Mouse (Mus musculus) layer of hippocampus, adult 9-10 months (tissue): ENCODE data around the gene Pygm.

Source experiments
- DNase-seq: peaks from one replicate; pipeline ENCODE4 v3.0.0; 2022; ENCODE audit warnings: low spot score

Pygm gene

DNA sequence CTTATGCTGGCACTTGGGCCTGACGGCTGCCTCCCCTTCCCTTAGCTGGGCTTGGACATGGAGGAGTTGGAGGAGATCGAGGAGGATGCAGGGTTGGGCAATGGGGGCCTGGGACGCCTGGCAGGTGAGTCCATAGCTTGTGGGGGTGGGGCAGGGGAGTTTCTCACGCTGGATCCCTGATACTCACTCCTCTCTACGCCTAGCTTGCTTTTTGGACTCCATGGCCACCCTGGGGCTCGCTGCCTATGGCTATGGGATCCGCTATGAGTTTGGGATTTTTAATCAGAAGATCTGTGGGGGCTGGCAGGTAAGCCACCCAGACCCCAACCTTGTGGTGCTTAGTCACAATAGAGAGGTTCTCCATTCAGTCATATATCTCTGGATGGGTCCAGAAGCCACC lies 1.6 kb downstream of the Pygm start:
- DNase-seq = no peak

DNA sequence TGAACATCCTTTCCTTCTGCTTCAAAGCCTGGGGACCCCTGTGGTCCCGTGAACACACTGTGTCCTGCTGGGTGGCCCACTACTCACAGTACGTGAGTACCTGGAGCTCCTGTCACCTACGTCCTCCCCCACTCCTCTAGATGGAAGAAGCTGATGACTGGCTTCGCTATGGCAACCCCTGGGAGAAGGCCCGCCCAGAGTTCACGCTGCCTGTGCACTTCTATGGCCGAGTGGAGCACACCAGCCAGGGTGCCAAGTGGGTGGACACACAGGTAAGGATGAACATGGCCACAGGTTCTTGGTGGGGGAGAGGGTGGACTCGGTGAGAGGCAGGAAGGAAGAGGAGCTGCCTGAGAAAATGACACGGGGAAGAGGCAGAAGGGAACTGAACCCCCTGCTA lies 2.0 kb downstream of the Pygm start:
- no peak for DNase-seq

DNA sequence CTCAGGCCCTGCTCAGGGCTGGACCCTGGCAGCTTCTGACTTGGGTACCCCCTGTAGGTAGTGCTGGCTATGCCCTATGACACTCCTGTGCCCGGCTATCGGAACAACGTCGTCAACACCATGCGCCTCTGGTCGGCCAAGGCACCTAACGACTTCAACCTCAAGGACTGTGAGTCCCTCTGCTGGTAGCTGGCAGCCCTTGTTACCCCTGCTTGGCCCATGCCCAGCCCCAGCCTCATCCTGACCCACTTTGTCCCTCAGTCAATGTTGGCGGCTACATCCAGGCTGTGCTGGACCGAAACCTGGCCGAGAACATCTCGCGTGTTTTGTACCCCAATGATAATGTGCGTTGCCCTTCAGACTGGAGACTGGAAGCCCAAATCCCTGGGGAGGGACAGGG lies 3.8 kb downstream of the Pygm start:
- no peak for DNase-seq

DNA sequence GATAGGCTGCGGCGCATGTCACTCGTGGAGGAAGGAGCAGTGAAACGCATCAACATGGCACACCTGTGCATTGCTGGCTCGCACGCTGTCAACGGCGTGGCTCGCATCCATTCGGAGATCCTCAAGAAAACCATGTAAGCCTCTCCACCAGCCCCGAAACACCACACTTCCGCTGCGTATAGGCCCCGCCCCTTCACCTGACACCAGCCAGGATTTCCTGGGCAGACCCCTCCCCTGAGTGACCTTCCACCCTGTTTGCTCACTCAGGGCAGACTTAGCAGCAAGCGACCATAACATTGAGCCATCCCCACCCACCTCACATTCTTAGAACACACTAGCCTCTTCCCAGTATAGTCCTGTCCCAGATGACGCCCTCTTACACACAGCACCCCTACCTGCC lies 5.6 kb downstream of the Pygm start:
- DNase-seq = no peak

DNA sequence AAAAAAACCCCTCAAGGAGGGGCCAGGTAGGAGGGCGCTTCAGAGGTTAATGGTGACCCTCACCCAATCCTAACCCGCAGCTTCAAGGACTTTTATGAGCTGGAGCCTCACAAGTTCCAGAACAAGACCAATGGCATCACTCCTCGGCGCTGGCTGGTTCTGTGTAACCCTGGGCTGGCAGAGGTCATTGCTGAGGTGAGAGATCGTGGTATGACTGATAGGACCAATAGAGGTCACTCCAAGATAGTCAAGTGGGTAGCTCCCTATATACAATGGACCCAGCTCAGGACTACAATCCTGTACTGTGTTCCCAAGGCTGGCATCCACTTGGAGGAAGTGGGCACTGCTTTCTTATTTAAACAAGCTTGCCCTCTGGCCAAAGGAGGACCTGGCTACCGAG lies 6.1 kb downstream of the Pygm start:
- no peak for DNase-seq

DNA sequence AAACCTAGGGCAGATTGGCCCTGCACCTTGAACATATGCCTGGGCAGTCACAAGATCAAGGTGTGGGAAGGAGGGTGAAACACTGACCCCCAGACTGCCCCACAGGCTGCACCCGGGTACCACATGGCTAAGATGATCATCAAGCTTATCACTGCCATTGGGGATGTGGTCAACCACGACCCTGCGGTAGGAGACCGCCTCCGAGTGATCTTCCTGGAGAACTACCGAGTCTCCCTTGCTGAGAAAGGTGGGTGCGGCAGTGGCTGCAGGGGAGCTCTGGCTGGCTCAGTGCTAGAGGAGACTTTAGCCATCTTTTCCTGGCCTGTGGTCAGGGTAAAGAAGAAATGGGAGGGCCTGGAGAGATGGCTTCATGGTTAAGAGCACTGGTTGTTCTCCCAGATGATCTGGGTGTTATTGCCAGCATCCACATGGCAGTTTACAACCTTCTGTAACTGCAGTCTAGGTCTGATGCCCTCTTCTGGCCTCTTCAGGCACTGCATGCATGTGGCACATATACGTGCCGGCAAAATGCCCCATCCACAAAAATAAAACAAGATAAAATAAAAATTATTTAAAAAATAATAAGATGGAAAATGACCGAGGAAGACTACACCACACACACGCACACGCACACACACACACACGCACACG lies 8.7 kb downstream of the Pygm start:
- no peak for DNase-seq

DNA sequence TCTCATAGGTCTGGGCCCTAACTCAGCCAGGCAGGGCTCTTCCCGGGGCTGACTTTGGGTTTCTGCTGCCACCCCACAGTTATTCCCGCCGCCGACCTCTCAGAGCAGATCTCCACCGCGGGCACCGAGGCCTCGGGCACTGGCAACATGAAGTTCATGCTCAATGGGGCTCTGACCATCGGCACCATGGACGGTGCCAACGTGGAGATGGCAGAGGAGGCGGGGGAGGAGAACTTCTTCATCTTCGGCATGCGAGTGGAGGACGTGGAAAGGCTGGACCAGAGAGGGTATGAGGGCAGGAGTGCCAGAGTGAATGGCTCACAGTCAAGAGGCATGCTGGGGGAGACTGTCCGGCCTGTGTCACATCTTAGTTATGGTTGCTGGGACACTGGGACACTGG lies 9.4 kb downstream of the Pygm start:
- DNase-seq = no peak

DNA sequence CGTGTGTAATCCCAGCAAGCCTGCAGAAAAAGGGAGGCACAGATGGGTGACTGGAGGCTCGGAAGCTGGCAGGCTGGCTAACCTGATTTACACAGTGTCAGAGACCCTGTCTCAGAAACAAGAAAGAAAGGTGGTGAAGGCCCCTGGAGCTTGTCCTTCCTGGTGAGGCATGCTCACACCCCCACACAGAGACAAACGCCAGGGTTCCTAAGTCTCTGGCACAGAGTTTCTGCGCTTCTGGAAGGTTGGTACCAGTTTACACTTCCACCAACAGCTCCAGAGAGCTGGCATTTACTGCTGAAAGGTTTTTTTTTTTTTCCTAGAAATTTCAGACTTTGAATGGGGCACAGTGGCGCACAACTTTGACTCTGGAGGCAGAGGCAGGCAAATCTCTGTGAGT lies 12.0 kb downstream of the Pygm start:
- DNase-seq = no peak

DNA sequence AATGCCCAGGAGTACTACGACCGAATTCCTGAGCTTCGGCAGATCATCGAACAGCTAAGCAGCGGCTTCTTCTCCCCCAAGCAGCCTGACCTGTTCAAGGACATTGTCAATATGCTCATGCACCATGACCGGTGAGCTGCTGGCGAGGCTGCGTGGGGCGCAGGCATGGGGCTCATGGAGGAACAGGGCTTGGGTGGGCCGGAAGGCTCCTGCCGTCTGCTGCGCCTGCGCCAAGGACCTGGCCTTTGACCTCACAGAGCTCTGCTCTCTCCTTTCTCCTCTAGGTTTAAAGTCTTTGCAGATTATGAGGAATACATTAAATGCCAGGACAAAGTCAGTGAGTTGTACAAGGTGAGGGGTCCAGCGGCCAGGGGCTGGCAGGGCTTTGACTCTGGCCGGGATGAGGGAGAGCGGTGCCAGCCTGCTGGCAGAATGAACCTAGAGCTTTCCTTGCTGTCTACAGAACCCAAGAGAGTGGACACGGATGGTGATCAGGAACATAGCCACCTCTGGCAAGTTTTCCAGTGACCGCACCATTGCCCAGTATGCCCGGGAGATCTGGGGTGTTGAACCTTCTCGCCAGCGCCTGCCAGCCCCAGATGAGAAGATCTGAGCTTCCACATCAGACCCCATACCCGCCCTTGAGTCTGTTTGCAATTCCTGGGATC lies 13.5 kb downstream of the Pygm start:
- DNase-seq = no peak

DNA sequence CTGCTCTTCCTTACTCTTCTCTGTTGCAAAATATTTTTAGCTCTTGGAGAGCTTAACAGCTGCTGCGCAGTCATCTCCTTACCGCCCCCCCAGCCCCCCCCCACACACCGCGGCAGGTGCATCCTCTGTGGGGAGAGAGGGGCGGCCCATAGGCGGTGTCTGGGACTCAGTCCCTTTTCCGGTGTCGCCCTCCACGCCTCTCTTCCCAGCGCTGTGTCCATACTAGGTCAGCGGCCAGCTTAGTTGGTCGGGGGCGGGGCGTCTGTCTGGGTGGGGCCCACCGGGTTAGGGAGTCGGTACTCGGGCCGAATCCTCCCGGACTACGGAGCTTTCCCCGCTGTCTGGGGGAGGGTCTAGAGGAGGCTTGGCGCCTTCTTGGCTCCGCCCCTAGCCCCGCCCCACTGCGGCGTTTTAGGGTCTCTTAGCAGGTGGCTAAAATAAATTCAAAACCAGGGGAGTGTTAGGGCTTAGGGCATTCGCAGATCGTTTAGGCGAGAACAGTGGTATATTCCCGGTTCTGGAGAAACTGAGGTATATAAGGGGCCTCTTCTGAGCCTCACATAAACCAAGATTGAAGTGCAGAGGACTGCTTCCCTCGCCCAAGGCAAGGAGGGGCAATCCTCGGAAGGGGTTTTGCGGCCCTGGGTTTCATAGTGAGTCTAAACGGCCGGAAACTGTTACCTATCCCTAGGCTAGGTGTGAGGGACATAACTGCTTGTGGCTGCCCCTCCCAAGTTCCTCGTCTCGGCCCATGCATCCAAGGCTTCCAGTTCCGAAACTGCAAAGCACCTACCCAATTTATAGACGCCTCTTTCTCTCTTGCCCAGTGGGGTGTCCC lies 14.5 kb downstream of the Pygm start:
- DNase-seq = no peak

DNA sequence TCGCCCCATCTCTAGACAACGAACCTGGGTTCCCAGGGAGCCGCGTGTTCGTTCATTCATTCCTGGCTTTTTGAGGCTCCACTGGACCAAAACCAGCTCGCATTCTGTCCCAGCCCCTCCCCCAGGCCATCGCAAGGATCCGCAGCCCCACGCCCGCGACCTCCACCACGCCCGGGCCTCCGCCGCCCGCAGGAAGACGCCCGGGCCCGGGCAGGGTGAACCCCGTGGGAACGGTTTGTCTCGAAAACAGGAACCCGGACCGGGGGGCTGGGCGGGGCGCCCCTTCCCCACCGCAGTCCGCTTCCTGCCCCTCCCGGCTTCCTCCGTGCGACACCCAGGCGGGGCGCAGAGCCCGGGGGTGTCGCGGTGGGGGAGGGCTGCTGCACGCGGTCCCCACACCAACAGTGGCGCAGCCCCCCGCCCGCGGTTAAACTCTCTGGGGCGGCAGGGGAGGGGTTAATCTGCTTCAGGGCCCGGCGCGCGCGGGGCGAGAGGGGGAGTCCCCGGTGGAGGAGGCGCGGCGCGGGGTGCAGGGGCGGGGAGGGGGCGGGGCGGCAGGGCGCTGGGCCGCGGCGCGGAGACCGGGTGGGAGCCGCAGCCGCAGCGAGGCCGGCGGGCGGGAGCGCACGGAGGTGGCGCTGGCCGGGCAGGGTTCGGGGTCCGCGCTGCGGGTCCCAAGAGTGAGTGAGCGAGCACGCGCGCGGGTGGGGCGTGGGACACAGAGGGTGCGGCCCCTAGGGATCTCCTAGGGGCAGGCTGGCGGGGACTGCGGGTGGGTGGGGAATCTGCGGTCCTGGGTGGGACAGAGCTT lies 15.3 kb downstream of the Pygm start, which contains the start of gene Rasgrp2:
TSS of gene Rasgrp2 (plus strand) at position 56 of the 811 bp plus-strand sequence.
- no peak for DNase-seq

DNA sequence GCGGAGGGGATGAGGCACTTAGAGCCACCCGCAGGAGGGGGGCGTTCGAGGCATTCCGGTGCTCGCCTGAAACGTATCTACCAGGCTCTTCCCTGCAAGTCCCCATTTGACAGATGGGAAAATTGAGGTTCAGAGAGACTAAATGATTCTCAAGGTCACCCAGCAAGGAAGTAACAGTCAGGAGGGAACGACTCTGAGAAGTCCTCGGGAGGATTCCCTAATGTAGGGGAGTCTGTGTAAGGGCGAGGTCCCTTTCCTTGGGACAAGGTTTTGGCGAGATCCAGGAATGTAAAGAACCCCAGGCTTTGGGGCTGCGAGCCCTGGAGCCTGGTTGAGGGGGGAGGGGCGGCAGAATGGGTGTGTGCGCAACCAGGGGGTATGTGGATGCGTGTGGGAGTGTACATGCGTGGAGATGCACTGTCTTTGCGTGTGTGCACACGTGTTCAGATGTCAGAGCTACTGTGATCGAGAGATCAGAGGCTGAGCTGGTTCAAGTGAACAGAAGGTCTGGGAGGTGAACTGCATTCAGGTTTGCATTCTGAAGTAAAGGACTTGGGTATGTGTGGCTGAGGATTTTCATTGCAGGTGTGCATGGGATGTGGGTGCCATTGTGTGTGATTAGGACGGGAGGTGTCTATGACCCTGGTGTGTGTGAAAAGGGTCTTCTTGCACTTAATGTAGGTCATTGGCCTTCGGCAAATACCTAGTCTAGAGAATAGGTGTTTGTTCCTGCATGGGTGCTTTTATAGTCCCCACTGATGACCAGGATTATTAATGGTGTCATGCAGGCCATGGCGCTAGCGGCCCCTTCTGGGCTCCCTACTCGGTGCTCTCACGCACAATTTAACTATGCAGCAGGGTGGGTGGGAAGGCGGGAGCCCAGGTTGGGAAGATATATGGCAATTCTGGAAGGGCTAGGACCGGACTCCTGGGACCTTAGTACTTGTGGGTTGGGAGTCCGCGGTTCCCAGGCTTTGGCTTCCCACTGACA lies 16.2 kb downstream of the Pygm start:
- DNase-seq = no peak

DNA sequence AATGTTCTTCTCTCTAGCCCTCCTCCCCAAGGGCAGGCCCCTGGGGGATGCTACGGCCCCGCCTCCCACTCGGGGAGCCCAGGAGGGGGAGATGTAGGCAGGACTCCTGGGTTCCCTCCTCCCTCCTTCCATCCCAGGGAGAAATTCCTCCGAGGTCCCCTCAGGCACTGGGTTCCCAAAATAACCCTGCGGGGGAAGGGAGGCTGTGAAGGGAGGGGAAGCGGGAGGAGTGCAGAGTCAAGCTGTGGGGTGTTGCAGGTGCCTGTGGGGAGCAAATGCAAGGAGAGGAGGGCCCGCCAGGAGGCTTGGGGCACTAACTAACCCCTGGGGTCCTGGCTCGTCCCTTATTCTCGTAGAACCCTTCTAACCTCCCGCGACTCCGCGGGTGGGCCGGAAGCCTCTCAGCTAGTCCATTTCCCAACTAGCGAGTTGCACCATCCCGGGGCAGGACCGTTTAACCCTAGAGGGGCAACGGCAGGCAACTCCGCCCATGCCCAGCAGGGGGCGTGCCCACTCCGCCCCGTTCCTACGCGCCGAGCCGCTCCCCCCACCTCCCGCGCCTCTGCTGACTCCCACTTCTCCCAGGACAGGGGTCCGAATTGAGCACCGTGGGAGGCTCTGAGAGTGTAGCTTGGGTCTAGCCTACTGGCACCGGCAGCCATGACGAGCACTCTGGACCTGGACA lies 17.1 kb downstream of the Pygm start:
- no peak for DNase-seq

DNA sequence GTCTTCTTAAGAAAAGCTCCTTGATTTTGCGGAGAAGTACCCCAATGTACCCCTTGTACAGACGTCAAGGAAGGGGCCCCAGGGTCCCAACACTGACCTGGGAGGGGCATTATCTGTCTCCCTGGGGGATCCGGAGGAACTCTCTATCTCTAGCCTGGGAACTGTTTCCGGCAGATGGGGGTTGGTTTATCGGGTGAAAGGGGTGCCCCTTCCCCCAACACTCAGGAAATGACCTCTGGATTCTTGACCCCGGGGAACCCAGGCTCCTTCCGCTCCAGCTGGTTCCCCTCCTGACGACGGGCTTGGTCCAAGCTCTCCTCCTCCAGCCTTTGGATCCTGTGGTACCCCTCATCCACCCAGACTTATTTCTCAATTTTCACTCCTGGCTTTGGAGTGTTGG lies 17.8 kb downstream of the Pygm start:
- no peak for DNase-seq

DNA sequence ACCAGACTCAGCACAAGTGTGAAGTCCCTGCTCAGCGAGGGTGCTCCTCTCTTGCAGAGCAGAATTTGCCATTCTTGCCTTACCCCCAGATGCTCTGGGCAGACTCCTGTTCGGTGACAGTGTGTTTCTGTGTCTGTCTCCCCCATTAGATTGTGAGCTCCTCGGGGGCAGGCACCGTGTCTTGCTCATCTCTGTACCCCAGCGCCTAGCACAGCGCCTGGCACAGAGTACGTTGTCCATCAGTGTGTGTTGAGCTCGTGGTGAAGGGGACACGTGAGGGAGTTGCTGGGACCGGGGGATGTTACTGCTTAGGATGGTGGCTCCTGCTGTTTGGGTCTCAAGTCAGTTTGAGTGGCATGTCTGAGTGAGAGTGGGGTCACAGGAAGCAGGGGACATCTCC lies 19.7 kb downstream of the Pygm start:
- no peak for DNase-seq

DNA sequence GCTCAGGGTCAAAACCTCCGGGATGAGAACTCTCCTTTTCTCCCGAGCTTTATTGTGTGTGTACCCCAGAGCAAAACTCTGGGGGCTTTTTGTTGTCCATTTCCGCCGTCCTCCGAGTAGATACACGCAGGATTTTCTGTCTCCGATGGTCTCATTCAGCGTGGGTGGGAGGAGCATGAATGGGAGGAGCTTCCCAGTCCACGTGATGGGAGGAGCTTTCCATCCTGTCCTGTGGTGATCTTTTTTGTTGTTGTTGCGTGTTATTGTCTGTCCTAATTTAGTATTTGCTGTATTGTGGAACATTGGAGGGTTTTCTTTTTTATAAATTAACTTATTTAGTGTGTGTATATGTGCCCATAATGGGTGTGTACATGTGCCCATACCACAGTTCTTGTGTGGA lies 21.2 kb downstream of the Pygm start:
- DNase-seq = no peak

DNA sequence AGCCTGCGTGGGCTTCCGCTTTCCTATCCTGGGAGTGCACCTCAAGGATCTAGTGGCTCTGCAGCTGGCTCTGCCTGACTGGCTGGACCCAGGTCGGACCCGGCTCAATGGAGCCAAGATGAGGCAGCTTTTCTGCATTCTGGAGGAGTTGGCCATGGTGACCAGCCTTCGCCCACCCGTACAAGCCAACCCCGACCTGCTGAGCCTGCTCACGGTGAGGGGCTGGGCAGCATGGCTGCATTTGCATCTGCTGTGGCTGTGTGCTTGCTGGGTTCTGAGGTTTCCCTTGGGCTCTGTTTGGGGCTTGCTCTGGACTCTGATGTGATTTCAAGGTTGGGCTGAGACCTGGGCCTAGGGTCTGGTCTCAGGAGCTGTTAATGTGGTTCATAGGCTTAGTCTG lies 22.9 kb downstream of the Pygm start:
- DNase-seq = no peak

DNA sequence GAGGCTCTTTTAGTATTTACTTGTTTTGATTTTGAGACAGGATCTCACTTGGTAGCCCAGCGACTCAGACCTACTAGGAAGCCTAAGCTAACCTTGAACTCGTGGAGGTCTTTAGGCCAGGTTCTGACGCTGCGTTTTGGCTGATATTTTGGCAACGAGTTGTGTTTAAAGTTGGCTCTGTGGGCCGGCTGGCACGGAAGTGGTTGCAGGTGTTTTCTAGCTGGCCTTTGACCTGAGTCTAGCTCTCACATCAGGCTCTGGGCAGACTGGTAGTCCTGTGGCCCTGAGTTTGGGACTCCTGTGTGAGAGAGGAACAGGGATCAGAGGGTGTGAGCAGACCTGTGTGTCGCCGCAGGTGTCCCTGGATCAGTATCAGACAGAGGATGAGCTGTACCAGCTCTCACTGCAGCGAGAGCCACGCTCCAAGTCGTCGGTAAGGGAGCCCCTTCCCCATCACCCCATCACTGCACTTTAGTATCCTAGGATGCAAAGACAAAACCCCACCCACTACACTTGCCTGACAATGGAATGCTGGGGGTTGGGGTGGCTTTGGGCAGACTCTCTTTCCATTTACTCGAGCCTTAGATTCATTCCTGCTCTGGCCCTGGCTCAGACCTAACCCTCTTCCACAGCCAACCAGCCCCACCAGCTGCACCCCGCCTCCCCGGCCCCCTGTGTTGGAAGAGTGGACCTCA lies 23.8 kb downstream of the Pygm start:
- no peak for DNase-seq

DNA sequence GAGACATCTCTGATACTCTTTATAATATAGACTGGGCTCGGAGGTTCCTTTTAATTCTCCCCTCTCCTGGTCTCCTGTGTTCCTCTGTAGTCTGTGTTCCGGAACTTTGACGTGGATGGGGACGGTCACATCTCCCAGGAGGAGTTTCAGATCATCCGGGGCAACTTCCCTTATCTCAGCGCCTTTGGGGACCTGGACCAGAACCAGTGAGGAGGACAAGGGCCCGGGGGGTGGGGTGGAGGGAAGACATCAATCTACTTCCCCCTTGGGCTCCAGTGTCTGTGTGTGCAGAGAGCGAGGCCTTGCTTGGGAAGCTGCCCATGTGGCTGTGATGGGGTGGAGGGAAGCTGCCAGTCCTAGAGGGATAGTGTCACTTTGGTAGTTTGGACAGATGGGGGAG lies 24.6 kb downstream of the Pygm start:
- DNase-seq = no peak

DNA sequence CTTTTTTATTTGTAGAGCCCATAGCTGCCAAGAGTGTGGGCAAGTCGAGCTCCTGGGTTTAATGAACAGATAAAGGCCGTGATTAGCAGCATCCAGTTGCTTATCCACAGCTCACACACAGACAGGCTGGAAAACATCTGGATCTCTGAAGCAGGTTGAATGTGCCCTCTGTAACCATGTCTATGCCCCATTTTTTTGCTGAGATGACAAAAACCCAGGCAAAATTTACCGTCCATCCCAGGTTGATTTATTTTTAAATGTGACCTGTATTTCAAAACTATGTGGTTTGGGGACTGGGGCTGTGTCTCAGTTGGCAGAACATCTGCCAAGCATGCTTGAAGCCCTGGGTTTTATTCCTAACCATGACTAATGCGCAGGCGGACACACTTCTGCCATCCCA lies 25.0 kb downstream of the Pygm start:
- DNase-seq = no peak
